Mouse (Mus musculus) stomach, postnatal 0 days (tissue): ENCODE data around the gene Elfn1.

Source experiments
- CTCF ChIP-seq: IDR thresholded peaks from 2 replicates; pipeline ENCODE4 v1.5.1; 2016; ENCODE audit warnings: antibody characterized with exemption, low read depth, mild to moderate bottlenecking, moderate library complexity
- EP300 ChIP-seq: optimal IDR thresholded peaks from 2 replicates; pipeline ENCODE3; 2016; ENCODE audit warnings: antibody characterized with exemption

- peak; percentile 65 for TF ChIP-seq CTCF
- TF ChIP-seq EP300, result no peak
Observed at GRCm38 (mm10) chr5:139933476-139933875, 25.7 kb downstream of the Elfn1 start.
